Mouse (Mus musculus): ENCODE data around the gene Wfdc12.

GRCm38 (mm10) chr2:164194959-164195630 is 4.7 kb upstream of the Wfdc12 start:
- TF ChIP-seq POLR2A (IDR thresholded peaks at IDR 0.05; ENCODE audit: borderline replicate concordance, insufficient read depth, low read length): no peak
- no peak for TF ChIP-seq CTCF (IDR thresholded peaks at IDR 0.05; ENCODE audit: borderline replicate concordance, insufficient read depth, low read depth, low read length)

Measured in cerebellum, adult 2 months (tissue).